Mouse (Mus musculus) brain, adult 2 months (tissue): ENCODE measurements around the gene Brox.
A peak's percentile ranks its signal among the peaks of the same experiment; 100 is the strongest.
"Not testable (repeated sequence)": the region's sequence is repeated elsewhere in the genome, so short reads cannot be mapped to it uniquely, and the experiment has no call there.

Source experiments
- DNase-seq: peaks from one replicate; pipeline ENCODE4 v3.0.0; 2011; ENCODE audit warnings: low read depth, low spot score

The Brox gene

GRCm38 (mm10) chr1:183296877-183297383 is at the start of gene Brox:
TSS of gene Brox (minus strand) at chr1:183297269.
- peak; percentile 96 for DNase-seq

GRCm38 (mm10) chr1:183345817-183346195 is 48.7 kb upstream of the Brox start:
- DNase-seq, result no peak

- DNase-seq, result peak; percentile 97
These were observed 48.1 kb upstream of the Brox start for GRCm38 (mm10) chr1:183344886-183345816.

DNA sequence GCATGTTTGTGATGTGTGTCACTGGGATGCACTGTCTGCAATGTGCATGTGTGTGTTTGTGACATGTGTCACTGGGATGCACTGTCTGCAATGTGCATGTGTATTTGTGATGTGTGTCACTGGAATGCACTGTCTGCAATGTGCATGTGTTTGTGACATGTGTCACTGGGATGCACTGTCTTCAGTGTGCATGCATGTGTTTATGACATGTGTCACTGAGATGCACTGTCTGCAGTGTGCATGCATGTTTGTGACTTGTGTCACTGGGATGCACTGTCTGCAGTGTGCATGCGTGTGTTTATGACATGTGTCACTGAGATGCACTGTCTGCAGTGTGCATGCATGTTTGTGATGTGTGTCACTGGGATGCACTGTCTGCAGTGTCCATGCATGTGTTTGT is 45.8 kb upstream of the Brox start:
- DNase-seq, result not testable (repeated sequence)

DNA sequence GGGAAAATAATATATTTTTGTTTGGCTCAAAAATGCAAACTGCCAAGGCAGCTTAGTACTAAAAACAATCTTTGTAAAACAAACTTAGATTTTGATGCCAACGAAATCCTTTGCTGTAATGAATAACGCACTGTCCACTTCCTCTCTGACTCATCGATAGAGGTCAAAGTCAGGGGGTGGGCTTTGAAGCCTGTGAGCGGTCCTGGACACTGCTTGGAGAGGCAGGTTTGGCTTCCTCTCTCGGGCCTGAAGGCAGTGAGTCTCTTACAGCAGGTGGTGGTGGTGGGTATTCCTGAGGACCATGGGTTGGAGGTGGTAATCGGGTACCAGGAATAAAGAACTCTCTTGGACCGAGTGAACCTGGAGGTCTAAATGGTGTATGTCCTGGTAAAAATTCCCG is 30.1 kb upstream of the Brox start:
- no peak for DNase-seq

GRCm38 (mm10) chr1:183324433-183324832 is 27.4 kb upstream of the Brox start:
- DNase-seq, result no peak

GRCm38 (mm10) chr1:183323923-183324322 is 26.9 kb upstream of the Brox start:
- no peak for DNase-seq

DNA sequence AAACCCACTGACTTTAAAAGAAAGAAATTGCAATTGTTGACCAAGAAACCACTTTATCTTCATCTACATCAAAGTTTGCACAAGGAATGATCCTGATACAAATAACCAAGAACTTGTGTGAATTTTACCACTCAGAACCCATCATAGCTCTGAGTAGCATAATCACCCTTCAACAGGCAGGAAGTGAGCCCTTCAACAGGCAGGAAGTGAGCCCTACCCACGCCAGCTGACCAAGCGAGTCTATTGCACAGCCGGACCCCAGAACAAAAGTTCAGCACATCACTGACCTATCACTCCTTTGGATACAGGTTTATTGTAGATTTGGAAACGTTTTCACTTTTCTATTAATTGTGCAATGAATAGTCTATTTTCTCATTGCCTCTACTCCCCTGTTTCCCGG is 25.4 kb upstream of the Brox start:
- not testable (repeated sequence) for DNase-seq

DNA sequence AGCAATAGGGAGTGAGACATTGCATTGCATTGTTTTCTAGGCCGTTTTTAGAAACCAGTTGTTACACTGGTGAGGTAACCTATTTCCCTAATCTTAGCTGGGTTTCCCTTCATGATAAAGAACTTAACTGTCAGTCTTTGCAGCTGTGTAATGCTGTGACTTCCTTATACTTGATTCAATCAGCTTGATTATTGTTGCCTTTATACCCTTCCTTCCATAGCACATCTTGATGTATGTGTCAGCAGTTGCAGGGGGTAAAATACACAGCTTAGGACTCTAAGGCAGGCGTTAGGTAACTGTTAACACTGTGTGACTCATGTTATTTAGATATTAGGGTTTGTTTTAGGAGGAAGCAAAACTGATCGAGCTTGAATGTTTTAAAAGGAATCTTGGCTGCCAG is 23.6 kb upstream of the Brox start:
- DNase-seq, result no peak

GRCm38 (mm10) chr1:183315783-183316182 is 18.7 kb upstream of the Brox start:
- DNase-seq, result no peak

DNA sequence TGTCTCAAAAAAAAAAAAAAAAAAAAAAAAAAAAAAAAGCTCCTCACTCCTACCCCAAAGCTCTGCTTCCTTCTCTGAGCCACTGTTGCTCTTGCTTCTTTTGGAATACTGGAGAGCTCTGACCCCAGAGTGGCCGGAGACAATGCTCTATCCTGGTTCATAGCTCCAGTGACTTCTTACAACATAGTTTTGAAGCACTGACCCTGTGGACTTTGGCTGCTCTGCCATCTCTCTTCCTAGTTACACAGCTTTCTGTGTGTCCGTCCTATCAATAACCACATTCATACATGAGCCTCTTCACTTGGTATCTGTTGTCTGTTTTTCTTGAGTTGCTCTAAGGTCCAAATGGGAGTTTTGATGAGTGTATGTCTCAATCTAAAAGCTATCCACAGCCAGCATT is 15.0 kb upstream of the Brox start:
- no peak for DNase-seq

DNA sequence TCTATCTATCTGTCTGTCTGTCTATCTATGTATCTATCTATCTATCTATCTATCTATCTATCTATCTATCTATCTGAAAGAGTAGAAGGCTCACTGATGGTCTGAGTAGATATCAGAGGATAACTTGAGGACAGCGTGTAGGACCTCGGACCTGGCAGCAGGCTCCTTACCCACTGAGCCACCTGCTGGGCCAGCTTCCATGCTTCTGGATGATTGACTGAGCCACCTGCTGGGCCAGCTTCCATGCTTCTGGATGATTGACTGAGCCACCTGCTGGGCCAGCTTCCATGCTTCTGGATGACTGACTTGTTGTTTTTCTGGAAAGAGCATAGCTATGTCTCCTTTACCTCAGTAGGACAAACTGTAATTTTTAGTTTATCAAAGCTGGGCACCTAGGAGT is 12.5 kb upstream of the Brox start:
- DNase-seq, result not testable (repeated sequence)

- no peak for DNase-seq
These were observed 11.4 kb upstream of the Brox start for GRCm38 (mm10) chr1:183308476-183308875.

DNA sequence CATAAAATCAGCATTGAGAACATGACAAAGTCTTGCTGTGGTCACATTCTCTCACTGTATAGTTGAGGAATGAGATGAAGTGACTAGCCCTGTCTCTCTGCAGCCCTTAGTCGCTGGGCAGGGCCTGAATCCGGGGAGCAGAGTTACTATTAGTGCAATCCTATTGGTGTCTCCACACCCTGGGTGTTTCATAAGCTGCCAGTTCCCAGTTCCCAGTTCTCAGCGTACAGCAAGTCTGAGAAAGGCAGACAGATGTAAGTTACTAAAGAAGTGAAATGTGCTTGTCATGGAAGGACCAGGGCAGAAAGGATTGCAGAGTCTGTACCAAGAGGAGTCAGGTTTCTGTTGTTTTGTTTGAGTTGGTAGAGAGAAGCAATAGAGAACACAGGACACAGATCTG is 10.5 kb upstream of the Brox start:
- no peak for DNase-seq

DNA sequence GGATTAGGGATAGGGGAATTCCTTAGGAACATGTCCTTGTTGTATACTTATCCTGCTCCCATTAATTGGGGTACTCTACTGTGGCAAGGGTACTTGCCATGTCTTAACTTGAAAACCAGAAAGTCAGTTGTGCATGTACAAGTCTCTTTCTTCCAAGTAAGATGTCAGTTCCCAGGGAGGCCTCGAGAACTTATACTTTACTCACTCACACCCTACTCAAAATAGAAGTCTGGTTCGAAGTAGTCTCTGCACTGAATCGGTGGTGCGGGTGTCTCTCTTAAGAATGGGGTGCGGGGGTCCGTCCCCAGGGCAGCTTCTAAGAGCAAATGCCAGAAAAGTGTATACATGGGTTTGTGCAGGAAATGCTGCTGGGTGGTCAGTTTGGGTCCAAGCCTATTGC is 2.1 kb upstream of the Brox start:
- DNase-seq, result peak; percentile 84

GRCm38 (mm10) chr1:183297886-183298489 is 919 bp upstream of the Brox start:
- DNase-seq, result peak; percentile 65

DNA sequence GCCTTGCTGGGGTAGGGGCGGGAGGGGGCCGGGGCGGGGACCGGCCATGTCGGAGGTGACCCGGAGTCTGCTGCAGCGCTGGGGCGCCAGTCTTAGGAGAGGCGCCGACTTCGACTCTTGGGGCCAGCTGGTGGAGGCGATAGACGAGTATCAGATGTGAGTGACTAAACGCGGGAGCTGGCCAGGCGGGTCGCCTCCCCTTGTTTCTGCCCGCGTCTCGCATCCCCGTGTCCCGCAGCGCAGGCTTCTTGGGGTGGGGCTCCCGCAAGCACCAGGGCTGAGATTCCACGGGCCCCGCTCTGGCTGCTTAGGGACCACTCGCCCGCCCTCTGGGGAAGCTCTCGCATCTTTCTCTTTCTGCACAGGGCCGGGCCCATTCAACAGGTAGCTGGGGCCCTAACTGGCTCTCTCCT is 410 bp upstream of the Brox start:
- no peak for DNase-seq

GRCm38 (mm10) chr1:183296465-183296864 is 604 bp downstream of the Brox start, which contains the start of gene Aida:
TSS of gene Aida (plus strand) at chr1:183296590.
- no peak for DNase-seq

- no peak for DNase-seq
These were observed 7.5 kb downstream of the Brox start for GRCm38 (mm10) chr1:183289576-183289975.

DNA sequence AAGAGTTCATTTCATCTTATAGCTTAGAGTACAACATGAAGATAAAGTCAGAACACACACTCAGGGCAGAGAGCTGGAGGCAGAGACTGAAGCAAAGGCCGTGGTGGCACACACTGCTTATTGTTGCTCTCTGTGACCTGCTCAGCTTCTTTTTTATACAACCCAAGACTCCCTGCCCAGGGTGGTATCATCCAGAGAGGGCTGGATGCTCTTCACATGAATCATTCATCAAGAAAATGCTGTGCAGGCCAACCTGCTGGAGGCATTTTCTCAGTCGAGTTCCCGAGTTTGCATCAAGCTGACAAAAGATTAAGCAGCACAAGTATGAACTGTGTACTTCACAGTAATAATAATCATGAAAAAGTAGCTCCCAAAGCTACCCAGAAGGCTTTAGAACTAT is 8.7 kb downstream of the Brox start:
- no peak for DNase-seq

GRCm38 (mm10) chr1:183275763-183276162 is 21.3 kb downstream of the Brox start:
- no peak for DNase-seq

- no peak for DNase-seq
These were observed 22.7 kb downstream of the Brox start for GRCm38 (mm10) chr1:183274385-183274784.
